Mouse (Mus musculus) heart, embryonic 15.5 days (tissue): ENCODE results near the gene Atp8b5. TPM values are rescaled to one million over a fixed set of nuclear protein-coding genes. Genes with fewer than 3 reads are reported as not detected.
A peak's percentile ranks its signal among the peaks of the same experiment; 100 is the strongest.

Experiments
- ATAC-seq: fragments of 200-750 bp; cut with Nextera tagmentation; replicated peaks from 2 replicates; pipeline ENCODE4 v1.8.0; 2017; ENCODE audit warnings: low read depth, moderate TSS enrichment; ENCODE audit not compliant: insufficient number of reproducible peaks, insufficient read depth, low FRiP score
- H3K27ac ChIP-seq: fragments of 300-500 bp; sonication (generic); 2 replicates; pipeline ENCODE4 v1.5.1; 2015; ENCODE audit warnings: mild to moderate bottlenecking, inconsistent platforms
- H3K27me3 ChIP-seq: fragments of 300-500 bp; sonication (generic); 2 replicates; pipeline ENCODE4 v1.6.1; 2015; ENCODE audit warnings: inconsistent platforms
- H3K36me3 ChIP-seq: fragments of 300-500 bp; sonication (generic); 2 replicates; pipeline ENCODE4 v1.6.1; 2015; ENCODE audit warnings: mild to moderate bottlenecking, inconsistent platforms
- H3K4me1 ChIP-seq: fragments of 300-500 bp; sonication (generic); replicated peaks from 2 replicates; pipeline ENCODE4 v1.6.1; 2015; ENCODE audit warnings: inconsistent platforms
- H3K4me2 ChIP-seq: fragments of 300-500 bp; sonication (generic); 2 replicates; pipeline ENCODE4 v1.6.1; 2015; ENCODE audit warnings: inconsistent platforms, mild to moderate bottlenecking, moderate library complexity
- H3K4me3 ChIP-seq: fragments of 300-500 bp; sonication (generic); 2 replicates; pipeline ENCODE4 v1.5.1; 2015; ENCODE audit warnings: mild to moderate bottlenecking, inconsistent platforms
- H3K9ac ChIP-seq: fragments of 300-500 bp; sonication (generic); 2 replicates; pipeline ENCODE4 v1.6.1; 2015; ENCODE audit warnings: mild to moderate bottlenecking, inconsistent platforms
- H3K9me3 ChIP-seq: fragments of 300-500 bp; sonication (generic); replicated peaks from 2 replicates; pipeline ENCODE4 v1.6.1; 2016; ENCODE audit warnings: inconsistent platforms
- WGBS: fragments of 180-500 bp; shearing (Covaris S2); methylation state at CpG from one replicate; pipeline ENCODE4 v1.1.7; 2015; ENCODE audit warnings: mixed read lengths; 5-methylcytosine and 5-hydroxymethylcytosine counted together
- polyA plus RNA-seq: library from polyadenylated mRNA; unstranded; fragments of >200 nt; fragmentation: Nextera tagmentation; extraction: Ambion mirVana; gene quantifications from 2 replicates; pipeline ENCODE4 v1.2.1, GENCODE M21; 2015

Gene Atp8b5
- 0.19 and 0.25 TPM in 2 replicates for polyA plus RNA-seq

GRCm38 (mm10) chr4:43266623-43267322, at the start of gene Atp8b5:
Gene Atp8b5, plus strand, starts transcription at chr4:43267159.
- no peaks in the 10 kb centered on the region for H3K27me3 ChIP-seq
- peak within 1 kb of the TSS; percentile 49 for H3K4me3 ChIP-seq
- H3K36me3 ChIP-seq: no peaks in the 10 kb centered on the region
- H3K27ac ChIP-seq: no peak within 1 kb of the TSS
- H3K4me1 ChIP-seq: peaks cover 7% of the 10 kb centered on the region
- H3K4me2 ChIP-seq: peak within 1 kb of the TSS; percentile 86
- ATAC-seq: peak; percentile 67; the same call in 1 of the 2 replicates
- WGBS: 2% methylated on average over 19 of the region's 19 CpGs
- H3K9ac ChIP-seq: peak within 1 kb of the TSS; percentile 40
- no peaks in the 10 kb centered on the region for H3K9me3 ChIP-seq

GRCm38 (mm10) chr4:43217997-43218396, 49.0 kb upstream of the Atp8b5 start:
- Histone ChIP-seq H3K36me3 (no peaks in the 10 kb centered on the region), H3K27me3 (no peaks in the 10 kb centered on the region), H3K27ac (no peak overlapping the region), H3K4me1 (0 out of 2 replicates have a peak, but pooled peaks cover 2% of the 10 kb centered on the region), H3K4me2 (no peak overlapping the region), H3K9me3 (no peaks in the 10 kb centered on the region), H3K9ac (no peak overlapping the region), H3K4me3 (no peak overlapping the region)
- 81% methylated on average over 1 of the region's 1 CpGs for WGBS
- ATAC-seq: no peak

GRCm38 (mm10) chr4:43231821-43232220, 35.1 kb upstream of the Atp8b5 start:
- H3K9ac ChIP-seq: no peak overlapping the region
- H3K36me3 ChIP-seq: no peaks in the 10 kb centered on the region
- no peak overlapping the region for H3K27ac ChIP-seq
- no peak for ATAC-seq
- no peaks in the 10 kb centered on the region for H3K9me3 ChIP-seq
- no peak overlapping the region for H3K4me3 ChIP-seq
- H3K4me1 ChIP-seq: no peaks in the 10 kb centered on the region
- 82% methylated on average over 3 of the region's 3 CpGs for WGBS
- no peak overlapping the region for H3K4me2 ChIP-seq
- H3K27me3 ChIP-seq: no peaks in the 10 kb centered on the region

- Histone ChIP-seq H3K4me1 (no peaks in the 10 kb centered on the region), H3K4me3 (no peak overlapping the region), H3K27me3 (no peaks in the 10 kb centered on the region), H3K9me3 (no peaks in the 10 kb centered on the region), H3K9ac (no peak overlapping the region), H3K4me2 (no peak overlapping the region), H3K36me3 (no peaks in the 10 kb centered on the region; the same call in 1 of the 2 replicates), H3K27ac (no peak overlapping the region)
- WGBS: 90% methylated on average over 1 of the region's 1 CpGs
- no peak for ATAC-seq
Observed at GRCm38 (mm10) chr4:43232985-43233384, 34.0 kb upstream of the Atp8b5 start.

- H3K27me3 ChIP-seq: no peaks in the 10 kb centered on the region
- H3K4me3 ChIP-seq: no peak overlapping the region
- ATAC-seq: no peak
- no peak overlapping the region for H3K4me2 ChIP-seq
- H3K4me1 ChIP-seq: no peaks in the 10 kb centered on the region
- no peaks in the 10 kb centered on the region; the same call in 1 of the 2 replicates for H3K36me3 ChIP-seq
- no peak overlapping the region for H3K27ac ChIP-seq
- no peaks in the 10 kb centered on the region for H3K9me3 ChIP-seq
- no peak overlapping the region for H3K9ac ChIP-seq
- 80% methylated on average over 6 of the region's 6 CpGs for WGBS
Observed at GRCm38 (mm10) chr4:43233489-43233888, 33.5 kb upstream of the Atp8b5 start.

GRCm38 (mm10) chr4:43236898-43237297, 30.1 kb upstream of the Atp8b5 start:
- ATAC-seq: no peak
- H3K4me2 ChIP-seq: no peak overlapping the region
- 90% methylated on average over 9 of the region's 9 CpGs for WGBS
- no peaks in the 10 kb centered on the region; the same call in 1 of the 2 replicates for H3K36me3 ChIP-seq
- no peak overlapping the region for H3K4me3 ChIP-seq
- H3K27ac ChIP-seq: no peak overlapping the region
- no peaks in the 10 kb centered on the region for H3K9me3 ChIP-seq
- no peaks in the 10 kb centered on the region for H3K4me1 ChIP-seq
- H3K9ac ChIP-seq: no peak overlapping the region
- no peaks in the 10 kb centered on the region for H3K27me3 ChIP-seq

- no peak overlapping the region for H3K4me3 ChIP-seq
- H3K27ac ChIP-seq: no peak overlapping the region
- WGBS: 85% methylated on average over 1 of the region's 1 CpGs
- H3K4me1 ChIP-seq: no peaks in the 10 kb centered on the region
- no peaks in the 10 kb centered on the region for H3K9me3 ChIP-seq
- ATAC-seq: no peak
- H3K9ac ChIP-seq: no peak overlapping the region
- no peaks in the 10 kb centered on the region; the same call in 1 of the 2 replicates for H3K36me3 ChIP-seq
- H3K27me3 ChIP-seq: no peaks in the 10 kb centered on the region
- H3K4me2 ChIP-seq: no peak overlapping the region
Observed at GRCm38 (mm10) chr4:43240716-43241115, 26.2 kb upstream of the Atp8b5 start.

GRCm38 (mm10) chr4:43244022-43244421, 22.9 kb upstream of the Atp8b5 start:
- Histone ChIP-seq H3K27ac (no peak overlapping the region), H3K4me3 (no peak overlapping the region), H3K36me3 (no peaks in the 10 kb centered on the region; the same call in 1 of the 2 replicates), H3K9ac (no peak overlapping the region), H3K4me1 (no peaks in the 10 kb centered on the region), H3K9me3 (no peaks in the 10 kb centered on the region), H3K4me2 (no peak overlapping the region), H3K27me3 (no peaks in the 10 kb centered on the region)
- no peak for ATAC-seq
- WGBS: 44% methylated on average over 2 of the region's 2 CpGs

GRCm38 (mm10) chr4:43245776-43246175, 21.2 kb upstream of the Atp8b5 start:
- no peak for ATAC-seq

GRCm38 (mm10) chr4:43248026-43248425, 18.9 kb upstream of the Atp8b5 start:
- Histone ChIP-seq H3K36me3 (peaks cover 5% of the 10 kb centered on the region; the same call in 1 of the 2 replicates), H3K27ac (no peak overlapping the region), H3K9me3 (no peaks in the 10 kb centered on the region), H3K4me3 (no peak overlapping the region), H3K9ac (no peak overlapping the region), H3K27me3 (no peaks in the 10 kb centered on the region), H3K4me2 (no peak overlapping the region), H3K4me1 (no peaks in the 10 kb centered on the region)
- no peak for ATAC-seq
- 63% methylated on average over 7 of the region's 7 CpGs for WGBS

More at GRCm38 (mm10) chr4:43245776-43246175, 21.2 kb upstream of the Atp8b5 start:
- H3K27me3 ChIP-seq: no peaks in the 10 kb centered on the region
- peaks cover 5% of the 10 kb centered on the region; the same call in 1 of the 2 replicates for H3K36me3 ChIP-seq
- H3K4me2 ChIP-seq: no peak overlapping the region
- H3K9me3 ChIP-seq: no peaks in the 10 kb centered on the region
- H3K4me3 ChIP-seq: no peak overlapping the region
- WGBS: 78% methylated on average over 4 of the region's 4 CpGs
- H3K27ac ChIP-seq: no peak overlapping the region
- no peak overlapping the region for H3K9ac ChIP-seq
- H3K4me1 ChIP-seq: no peaks in the 10 kb centered on the region

GRCm38 (mm10) chr4:43248909-43249308, 18.1 kb upstream of the Atp8b5 start:
- no peak for ATAC-seq
- no peak overlapping the region for H3K4me3 ChIP-seq
- no peaks in the 10 kb centered on the region for H3K4me1 ChIP-seq
- H3K27me3 ChIP-seq: no peaks in the 10 kb centered on the region
- H3K27ac ChIP-seq: no peak overlapping the region
- no peak overlapping the region for H3K4me2 ChIP-seq
- H3K9me3 ChIP-seq: no peaks in the 10 kb centered on the region
- peaks cover 5% of the 10 kb centered on the region; the same call in 1 of the 2 replicates for H3K36me3 ChIP-seq
- 70% methylated on average over 2 of the region's 2 CpGs for WGBS
- H3K9ac ChIP-seq: no peak overlapping the region

GRCm38 (mm10) chr4:43251269-43251668, 15.7 kb upstream of the Atp8b5 start:
- H3K9me3 ChIP-seq: no peaks in the 10 kb centered on the region
- ATAC-seq: no peak
- H3K4me3 ChIP-seq: no peak overlapping the region
- no peak overlapping the region for H3K9ac ChIP-seq
- no peaks in the 10 kb centered on the region for H3K27me3 ChIP-seq
- peaks cover 12% of the 10 kb centered on the region for H3K36me3 ChIP-seq
- no peaks in the 10 kb centered on the region for H3K4me1 ChIP-seq
- no peak overlapping the region for H3K4me2 ChIP-seq
- no peak overlapping the region for H3K27ac ChIP-seq
- 53% methylated on average over 6 of the region's 6 CpGs for WGBS
